Mouse (Mus musculus): ENCODE measurements at regions not wholly inside any gene's neighbourhood (a gene's known extent, or its start where the extent isn't known, plus 50 kb on each side); places are given as distances from the start of the nearest gene placed in this dataset.
"Not testable (repeated sequence)": the region's sequence is repeated elsewhere in the genome, so short reads cannot be mapped to it uniquely, and the experiment has no call there.

DNA sequence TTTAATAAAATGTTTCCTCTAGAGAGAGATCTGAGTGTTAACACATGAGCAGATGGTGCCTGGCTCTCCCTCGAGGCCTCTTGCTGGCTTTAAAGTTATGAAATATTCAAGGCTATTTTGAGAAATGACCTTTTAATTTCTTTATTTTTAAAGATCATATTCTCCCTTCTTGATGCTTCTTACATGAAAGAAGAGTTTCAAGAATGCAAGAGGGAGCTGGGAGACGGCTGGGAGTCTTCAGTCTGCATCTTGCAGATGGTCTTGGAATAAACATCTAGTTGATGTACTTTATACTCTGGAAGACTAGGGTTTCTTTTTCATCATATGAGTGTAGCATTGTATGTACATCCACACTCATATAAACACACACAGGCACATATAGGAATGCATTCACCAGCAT is 189.0 kb downstream of the Zfp619 start:
- Histone ChIP-seq H3K9me3 (ENCODE audit: control insufficient read depth, low read length) (no peaks in the 10 kb centered on the region), H3K27ac (no peak overlapping the region), H3K4me3 (replicated peaks; ENCODE audit: low read length) (no peak overlapping the region), H3K4me1 (replicated peaks; ENCODE audit: control insufficient read depth, insufficient read depth, low read length) (peaks cover 19% of the 10 kb centered on the region), H3K4me2 (replicated peaks) (no peak overlapping the region), H3K27me3 (ENCODE audit: control insufficient read depth, insufficient read depth, low read length) (no peaks in the 10 kb centered on the region), H3K36me3 (replicated peaks; ENCODE audit: control insufficient read depth, insufficient read depth) (no peaks in the 10 kb centered on the region), H3K9ac (no peak overlapping the region)
- WGBS = 70% methylated on average over 2 of the region's 2 CpGs
- DNase-seq (ENCODE audit: low spot score) (no peak), ATAC-seq (ENCODE audit: low FRiP score) (no peak)

DNA sequence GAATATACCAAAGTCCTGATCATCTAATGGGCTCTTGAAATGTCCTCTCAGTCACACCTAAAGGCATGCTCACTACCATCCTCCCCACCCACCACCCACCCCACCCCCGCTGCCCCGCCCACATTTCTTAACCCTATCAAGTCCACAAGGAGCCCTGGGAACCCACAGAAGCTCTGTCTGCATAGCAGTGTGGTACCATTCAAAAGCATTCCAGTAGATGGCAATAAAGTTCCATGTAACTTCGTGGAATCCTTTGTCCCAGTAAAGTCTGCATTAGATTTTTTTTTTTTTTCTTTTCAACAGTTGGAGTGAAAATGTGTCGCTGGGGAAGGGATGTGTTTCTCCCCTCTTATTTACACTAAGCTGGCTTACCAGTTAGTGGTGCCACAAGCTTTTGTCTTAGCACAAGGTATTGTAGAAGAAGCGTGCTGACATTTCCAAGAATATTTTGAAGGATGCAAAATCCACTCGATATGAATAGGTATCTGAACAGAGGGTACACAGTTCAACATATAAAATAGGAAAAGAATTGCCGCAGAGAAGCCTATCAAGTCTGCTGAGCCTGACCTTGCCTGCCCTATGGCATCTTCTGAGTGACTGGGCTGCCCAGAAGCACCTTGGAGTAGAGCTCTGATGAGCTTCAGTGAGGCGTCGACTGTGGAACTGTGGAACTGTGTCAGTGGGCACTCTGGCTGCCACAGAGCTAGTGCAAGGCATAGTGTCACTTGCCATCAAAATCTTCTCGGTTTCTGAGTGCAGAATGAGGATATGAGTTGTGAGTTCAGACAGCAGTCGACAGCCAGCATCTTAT is 199.0 kb downstream of the Zfp619 start:
- H3K9me3 ChIP-seq (ENCODE audit: control insufficient read depth, low read length) = no peaks in the 10 kb centered on the region
- H3K4me3 ChIP-seq (replicated peaks; ENCODE audit: low read length) = no peak overlapping the region
- H3K27ac ChIP-seq = no peak overlapping the region; the same call in 1 of the 2 replicates
- peak; percentile 92 for ATAC-seq (ENCODE audit: low FRiP score)
- peak overlapping the region; percentile 37 for H3K4me2 ChIP-seq (replicated peaks)
- 18% methylated on average over 11 of the region's 11 CpGs for WGBS
- H3K36me3 ChIP-seq (replicated peaks; ENCODE audit: control insufficient read depth, insufficient read depth) = no peaks in the 10 kb centered on the region
- peaks cover 11% of the 10 kb centered on the region; the same call in 1 of the 2 replicates for H3K4me1 ChIP-seq (replicated peaks; ENCODE audit: control insufficient read depth, insufficient read depth, low read length)
- DNase-seq (ENCODE audit: low spot score) = peak; percentile 92
- H3K9ac ChIP-seq = peak overlapping the region; percentile 43
- no peaks in the 10 kb centered on the region for H3K27me3 ChIP-seq (ENCODE audit: control insufficient read depth, insufficient read depth, low read length)

DNA sequence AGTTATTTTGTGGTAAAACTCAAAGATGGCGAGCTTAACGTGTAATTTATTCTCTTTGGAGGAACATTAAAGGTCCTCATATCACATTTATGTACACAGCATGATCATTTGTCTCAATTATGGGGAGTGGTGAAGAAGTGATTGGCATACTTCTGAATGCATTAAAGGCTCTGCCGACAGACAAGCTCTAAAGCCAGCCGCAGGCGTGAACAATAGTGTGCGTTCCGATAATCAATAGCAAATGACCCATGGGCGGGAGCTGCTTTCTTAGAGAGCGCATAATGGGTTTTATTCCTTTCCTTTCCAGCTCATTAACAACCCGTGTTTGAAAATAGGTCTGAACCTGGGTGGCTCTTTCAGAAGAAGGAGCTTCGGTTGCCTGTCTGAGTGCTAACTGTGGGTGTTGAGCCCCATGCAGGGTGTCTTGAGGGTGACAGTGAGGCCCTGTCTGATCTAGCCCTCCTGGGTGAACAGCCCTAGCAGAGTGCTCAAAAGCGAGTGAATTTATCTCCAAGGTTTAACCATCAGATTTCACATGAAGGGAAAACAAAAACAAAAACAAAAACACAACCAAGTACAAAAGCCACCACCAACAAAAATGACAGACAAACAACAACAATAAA is 210.5 kb downstream of the Zfp619 start:
- Histone ChIP-seq H3K36me3 (replicated peaks; ENCODE audit: control insufficient read depth, insufficient read depth) (no peaks in the 10 kb centered on the region), H3K27ac (no peak overlapping the region), H3K4me1 (replicated peaks; ENCODE audit: control insufficient read depth, insufficient read depth, low read length) (no peaks in the 10 kb centered on the region), H3K27me3 (ENCODE audit: control insufficient read depth, insufficient read depth, low read length) (peaks cover 2% of the 10 kb centered on the region), H3K9ac (no peak overlapping the region), H3K4me2 (replicated peaks) (no peak overlapping the region), H3K9me3 (ENCODE audit: control insufficient read depth, low read length) (no peaks in the 10 kb centered on the region), H3K4me3 (replicated peaks; ENCODE audit: low read length) (no peak overlapping the region)
- DNase-seq (ENCODE audit: low spot score) = no peak
- no peak for ATAC-seq (ENCODE audit: low FRiP score)
- 13% methylated on average over 12 of the region's 12 CpGs for WGBS

DNA sequence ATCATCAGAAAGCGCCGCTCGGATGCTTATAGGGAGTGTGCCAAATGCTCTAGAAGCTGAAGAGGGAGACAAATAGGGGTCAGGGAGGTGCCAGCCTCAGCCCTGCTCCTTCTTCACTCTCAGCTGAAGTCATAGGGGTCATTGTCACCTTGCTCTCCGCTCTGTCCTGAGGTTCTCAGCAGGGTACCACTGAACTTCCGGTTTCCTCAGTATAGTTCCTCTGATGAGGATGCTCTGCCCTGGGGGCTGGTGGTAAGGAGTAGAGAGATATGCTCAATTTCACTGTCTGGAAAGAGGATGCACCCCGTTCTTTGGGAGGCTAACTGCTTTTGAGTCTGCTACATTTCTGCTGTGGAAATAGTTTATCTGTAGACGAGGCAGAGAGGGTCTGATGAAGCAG is 211.4 kb downstream of the Zfp619 start:
- Histone ChIP-seq H3K4me1 (replicated peaks; ENCODE audit: control insufficient read depth, insufficient read depth, low read length) (no peaks in the 10 kb centered on the region), H3K4me2 (replicated peaks) (no peak overlapping the region), H3K4me3 (replicated peaks; ENCODE audit: low read length) (no peak overlapping the region), H3K9me3 (ENCODE audit: control insufficient read depth, low read length) (no peaks in the 10 kb centered on the region), H3K27ac (no peak overlapping the region), H3K9ac (no peak overlapping the region), H3K36me3 (replicated peaks; ENCODE audit: control insufficient read depth, insufficient read depth) (no peaks in the 10 kb centered on the region), H3K27me3 (ENCODE audit: control insufficient read depth, insufficient read depth, low read length) (peaks cover 2% of the 10 kb centered on the region)
- no peak for DNase-seq (ENCODE audit: low spot score)
- WGBS = 55% methylated on average over 7 of the region's 7 CpGs
- no peak for ATAC-seq (ENCODE audit: low FRiP score)

- Histone ChIP-seq H3K27me3 (ENCODE audit: control insufficient read depth, insufficient read depth, low read length) (peaks cover 2% of the 10 kb centered on the region), H3K9ac (no peak overlapping the region), H3K36me3 (replicated peaks; ENCODE audit: control insufficient read depth, insufficient read depth) (no peaks in the 10 kb centered on the region), H3K4me2 (replicated peaks) (no peak overlapping the region), H3K4me1 (replicated peaks; ENCODE audit: control insufficient read depth, insufficient read depth, low read length) (no peaks in the 10 kb centered on the region), H3K4me3 (replicated peaks; ENCODE audit: low read length) (no peak overlapping the region), H3K9me3 (ENCODE audit: control insufficient read depth, low read length) (no peaks in the 10 kb centered on the region), H3K27ac (no peak overlapping the region)
- ATAC-seq (ENCODE audit: low FRiP score) = peak; percentile 65; the same call in 1 of the 2 replicates
- 25% methylated on average over 3 of the region's 3 CpGs for WGBS
- no peak for DNase-seq (ENCODE audit: low spot score)
Observed at GRCm38 (mm10) chr7:39729723-39730122, 212.2 kb downstream of the Zfp619 start.

DNA sequence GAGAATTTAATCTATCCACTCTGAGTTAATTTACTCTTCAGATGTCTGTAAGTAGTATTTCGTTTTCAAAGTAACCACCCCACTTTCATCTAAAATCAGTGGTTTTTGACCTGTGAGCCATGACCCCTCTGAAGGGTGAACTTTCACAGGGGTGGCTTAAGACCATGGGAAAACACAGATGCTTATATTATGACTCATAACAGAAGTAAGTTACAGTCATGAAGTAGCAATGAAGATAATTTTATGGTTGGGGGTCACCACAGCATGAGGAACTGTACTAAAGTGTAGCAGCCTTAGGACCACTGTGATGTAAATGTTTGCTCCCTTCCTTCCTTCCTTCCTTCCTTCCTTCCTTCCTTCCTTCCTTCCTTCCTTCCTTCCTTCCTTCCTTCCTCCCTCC is 215.2 kb downstream of the Zfp619 start:
- H3K4me2 ChIP-seq (replicated peaks) = no peak overlapping the region
- no peaks in the 10 kb centered on the region for H3K36me3 ChIP-seq (replicated peaks; ENCODE audit: control insufficient read depth, insufficient read depth)
- no peak for ATAC-seq (ENCODE audit: low FRiP score)
- H3K27me3 ChIP-seq (ENCODE audit: control insufficient read depth, insufficient read depth, low read length) = no peaks in the 10 kb centered on the region
- H3K4me1 ChIP-seq (replicated peaks; ENCODE audit: control insufficient read depth, insufficient read depth, low read length) = no peaks in the 10 kb centered on the region
- no peaks in the 10 kb centered on the region for H3K9me3 ChIP-seq (ENCODE audit: control insufficient read depth, low read length)
- no peak for DNase-seq (ENCODE audit: low spot score)
- 73% methylated on average over 1 of the region's 1 CpGs for WGBS
- no peak overlapping the region for H3K4me3 ChIP-seq (replicated peaks; ENCODE audit: low read length)
- no peak overlapping the region for H3K9ac ChIP-seq
- H3K27ac ChIP-seq = no peak overlapping the region

- not testable (repeated sequence) for H3K36me3 ChIP-seq (replicated peaks; ENCODE audit: control insufficient read depth, insufficient read depth); H3K27me3 ChIP-seq (ENCODE audit: control insufficient read depth, insufficient read depth, low read length); H3K27ac ChIP-seq; DNase-seq (ENCODE audit: low spot score); H3K4me3 ChIP-seq (replicated peaks; ENCODE audit: low read length); H3K4me2 ChIP-seq (replicated peaks); ATAC-seq (ENCODE audit: low FRiP score); H3K9me3 ChIP-seq (ENCODE audit: control insufficient read depth, low read length); H3K9ac ChIP-seq; H3K4me1 ChIP-seq (replicated peaks; ENCODE audit: control insufficient read depth, insufficient read depth, low read length)
Observed at GRCm38 (mm10) chr7:39748395-39748794, 230.8 kb downstream of the Zfp619 start.

GRCm38 (mm10) chr7:39750448-39750847 is 232.9 kb downstream of the Zfp619 start:
- ATAC-seq (ENCODE audit: low FRiP score) (peak; percentile 24; the same call in 1 of the 2 replicates), DNase-seq (ENCODE audit: low spot score) (no peak)
- H3K9me3 ChIP-seq (ENCODE audit: control insufficient read depth, low read length) = no peaks in the 10 kb centered on the region
- no peak overlapping the region for H3K27ac ChIP-seq
- H3K4me3 ChIP-seq (replicated peaks; ENCODE audit: low read length) = no peak overlapping the region
- no peak overlapping the region for H3K9ac ChIP-seq
- 78% methylated on average over 7 of the region's 7 CpGs for WGBS
- no peaks in the 10 kb centered on the region for H3K27me3 ChIP-seq (ENCODE audit: control insufficient read depth, insufficient read depth, low read length)
- H3K4me2 ChIP-seq (replicated peaks) = no peak overlapping the region
- no peaks in the 10 kb centered on the region for H3K36me3 ChIP-seq (replicated peaks; ENCODE audit: control insufficient read depth, insufficient read depth)
- no peaks in the 10 kb centered on the region; the same call in 1 of the 2 replicates for H3K4me1 ChIP-seq (replicated peaks; ENCODE audit: control insufficient read depth, insufficient read depth, low read length)

- no peak for ATAC-seq (ENCODE audit: low FRiP score)
- H3K4me3 ChIP-seq (replicated peaks; ENCODE audit: low read length) = no peak overlapping the region
- H3K9ac ChIP-seq = no peak overlapping the region
- H3K36me3 ChIP-seq (replicated peaks; ENCODE audit: control insufficient read depth, insufficient read depth) = no peaks in the 10 kb centered on the region
- no peak overlapping the region for H3K4me2 ChIP-seq (replicated peaks)
- no peaks in the 10 kb centered on the region for H3K27me3 ChIP-seq (ENCODE audit: control insufficient read depth, insufficient read depth, low read length)
- DNase-seq (ENCODE audit: low spot score) = no peak
- H3K9me3 ChIP-seq (ENCODE audit: control insufficient read depth, low read length) = no peaks in the 10 kb centered on the region
- 91% methylated on average over 2 of the region's 2 CpGs for WGBS
- H3K27ac ChIP-seq = no peak overlapping the region
- no peaks in the 10 kb centered on the region for H3K4me1 ChIP-seq (replicated peaks; ENCODE audit: control insufficient read depth, insufficient read depth, low read length)
Observed at GRCm38 (mm10) chr7:39764366-39764765, 246.8 kb downstream of the Zfp619 start.

Data from hindbrain, embryonic 14.5 days (tissue).